In genomic region chr1:186347413-186348147, GRCm38 (mm10) we compare ENCODE assay signal across 12 mouse cellular contexts.
DNase-seq lines count a peak whose midpoint lies in the region; ATAC-seq and TF ChIP-seq lines count a peak whose summit lies in the region.
"Had no signal": no experiment of that assay in that cellular context is flagged by ENCODE, and none has a peak within 500 bp of the region (broad histone marks: within the 10 kb centered on the region; RNA-seq: fewer than 3 reads in every experiment).

No protein-coding gene starts in this region.

- no peaks in the 10 kb centered on the region for H3K4me1 ChIP-seq in lung, postnatal 0 days (ENCODE audit: insufficient read depth, low read depth, low read length)
- H3K4me1 ChIP-seq in heart, embryonic 16.5 days (ENCODE audit: control insufficient read depth, insufficient read depth, low read length) = peaks cover 4% of the 10 kb centered on the region
- peaks cover 14% of the 10 kb centered on the region for H3K4me1 ChIP-seq in kidney, embryonic 15.5 days
- H3K4me1 ChIP-seq in midbrain, embryonic 14.5 days (ENCODE audit: control insufficient read depth, insufficient read depth, low read length) = no peaks in the 10 kb centered on the region
- H3K4me1 ChIP-seq: forebrain, embryonic 12.5 days had no signal

- ATAC-seq in lung, postnatal 0 days = peak; percentile 35
- peak; percentile 85 for ATAC-seq in heart, embryonic 16.5 days (replicated peaks; ENCODE audit: extremely low read depth, insufficient read depth, low FRiP score)
- ATAC-seq in kidney, embryonic 15.5 days (replicated peaks; ENCODE audit: low FRiP score) = peak; percentile 78
- ATAC-seq in midbrain, embryonic 14.5 days (ENCODE audit: low FRiP score, low TSS enrichment) = no peak
- no peak for ATAC-seq in monocyte, adult 5-6 weeks (replicated peaks; ENCODE audit: insufficient number of reproducible peaks, low FRiP score, low TSS enrichment, poor library complexity, severe bottlenecking)

- H3K27ac ChIP-seq in lung, postnatal 0 days (ENCODE audit: low read length) = no peak overlapping the region
- peak overlapping the region; percentile 66; the same call in 1 of the 2 replicates for H3K27ac ChIP-seq in heart, embryonic 16.5 days (ENCODE audit: low read length)
- H3K27ac ChIP-seq in kidney, embryonic 15.5 days = no peak overlapping the region
- H3K27ac ChIP-seq in midbrain, embryonic 14.5 days (replicated peaks; ENCODE audit: low read depth, low read length) = no peak overlapping the region
- H3K27ac ChIP-seq: forebrain, embryonic 12.5 days; hindbrain, embryonic 14.5 days; limb, embryonic 15.5 days had no signal

- WGBS in lung, postnatal 0 days = 44% methylated on average over 14 of the region's 14 CpGs
- 43% methylated on average over 14 of the region's 14 CpGs for WGBS in heart, embryonic 16.5 days
- WGBS in kidney, embryonic 15.5 days = 40% methylated on average over 14 of the region's 14 CpGs
- WGBS in midbrain, embryonic 14.5 days = 85% methylated on average over 14 of the region's 14 CpGs

- TF ChIP-seq CTCF in lung, postnatal 0 days (IDR thresholded peaks at IDR 0.05) = no peak

- no peaks in the 10 kb centered on the region for H3K36me3 ChIP-seq in lung, postnatal 0 days (ENCODE audit: insufficient read depth, low read length)
- no peaks in the 10 kb centered on the region; the same call in 1 of the 2 replicates for H3K36me3 ChIP-seq in heart, embryonic 16.5 days (ENCODE audit: control insufficient read depth, insufficient read depth)
- no peaks in the 10 kb centered on the region for H3K36me3 ChIP-seq in kidney, embryonic 15.5 days
- H3K36me3 ChIP-seq in midbrain, embryonic 14.5 days (ENCODE audit: control insufficient read depth, insufficient read depth, low read length) = no peaks in the 10 kb centered on the region
- H3K36me3 ChIP-seq: forebrain, embryonic 12.5 days; limb, embryonic 15.5 days had no signal

- DNase-seq in lung, postnatal 0 days (ENCODE audit: low spot score) = peak; percentile 30
- no peak for DNase-seq in lung, postnatal 25 days (ENCODE audit: low spot score)
- DNase-seq in skeletal muscle tissue, adult 2 months (ENCODE audit: low read depth, low spot score) = peak; percentile 21
- DNase-seq in midbrain, embryonic 14.5 days = no peak
- DNase-seq: cerebellum, adult 8-10 months; gastrocnemius, postnatal 14 days had no signal

- no peak overlapping the region for H3K4me2 ChIP-seq in lung, postnatal 0 days (replicated peaks; ENCODE audit: low read depth, low read length)
- H3K4me2 ChIP-seq in heart, embryonic 16.5 days (ENCODE audit: low read depth, low read length) = peak overlapping the region; percentile 1; the same call in 1 of the 2 replicates
- 0 out of 2 replicates have a peak overlapping the region, but pooled peaks have one; percentile 12 for H3K4me2 ChIP-seq in kidney, embryonic 15.5 days
- no peak overlapping the region for H3K4me2 ChIP-seq in midbrain, embryonic 14.5 days (ENCODE audit: low read length)
- H3K4me2 ChIP-seq: forebrain, embryonic 12.5 days; hindbrain, embryonic 14.5 days; limb, embryonic 15.5 days had no signal

- no peak overlapping the region for H3K4me3 ChIP-seq in lung, postnatal 0 days (ENCODE audit: low read depth, low read length)
- no peak overlapping the region for H3K4me3 ChIP-seq in heart, embryonic 16.5 days (ENCODE audit: low read length)
- no peak overlapping the region for H3K4me3 ChIP-seq in kidney, embryonic 15.5 days (replicated peaks)
- H3K4me3 ChIP-seq in midbrain, embryonic 14.5 days (replicated peaks; ENCODE audit: low read depth, low read length) = no peak overlapping the region
- H3K4me3 ChIP-seq: forebrain, embryonic 12.5 days; limb, embryonic 15.5 days had no signal

- no peak overlapping the region for H3K9ac ChIP-seq in lung, postnatal 0 days (replicated peaks; ENCODE audit: low read depth)
- no peak overlapping the region for H3K9ac ChIP-seq in heart, embryonic 16.5 days (ENCODE audit: low read length)
- no peak overlapping the region for H3K9ac ChIP-seq in kidney, embryonic 15.5 days
- no peak overlapping the region for H3K9ac ChIP-seq in midbrain, embryonic 14.5 days (replicated peaks; ENCODE audit: low read length)
- H3K9ac ChIP-seq: forebrain, embryonic 12.5 days; hindbrain, embryonic 14.5 days; limb, embryonic 15.5 days had no signal

- no peaks in the 10 kb centered on the region for H3K9me3 ChIP-seq in lung, postnatal 0 days (ENCODE audit: low read length)
- 0 out of 2 replicates have a peak, but pooled peaks cover under 1% of the 10 kb centered on the region for H3K9me3 ChIP-seq in heart, embryonic 16.5 days (replicated peaks; ENCODE audit: control insufficient read depth, low read length)
- H3K9me3 ChIP-seq in kidney, embryonic 15.5 days (replicated peaks) = no peaks in the 10 kb centered on the region
- H3K9me3 ChIP-seq in midbrain, embryonic 14.5 days (ENCODE audit: control insufficient read depth, low read length) = no peaks in the 10 kb centered on the region
- H3K9me3 ChIP-seq: forebrain, embryonic 12.5 days; limb, embryonic 15.5 days had no signal

- TF ChIP-seq EP300 in lung, postnatal 0 days (IDR thresholded peaks at IDR 0.05) = no peak

- H3K27me3 ChIP-seq in lung, postnatal 0 days (replicated peaks; ENCODE audit: insufficient read depth, low read length) = no peaks in the 10 kb centered on the region
- no peaks in the 10 kb centered on the region for H3K27me3 ChIP-seq in heart, embryonic 16.5 days (ENCODE audit: control insufficient read depth, insufficient read depth, low read length)
- H3K27me3 ChIP-seq in kidney, embryonic 15.5 days = no peaks in the 10 kb centered on the region
- no peaks in the 10 kb centered on the region for H3K27me3 ChIP-seq in midbrain, embryonic 14.5 days (ENCODE audit: control insufficient read depth, insufficient read depth, low read length)
- H3K27me3 ChIP-seq: forebrain, embryonic 12.5 days; limb, embryonic 15.5 days had no signal

Comparison
In these comparisons a context has a peak if more than half of its experiments do, and no peak if none do; other contexts are left out.
1. DNase-seq: peak in lung, postnatal 0 days (single experiment) and skeletal muscle tissue, adult 2 months (single experiment); none in lung, postnatal 25 days (single experiment) and midbrain, embryonic 14.5 days (single experiment).
2. ATAC-seq: peak in lung, postnatal 0 days (single experiment), heart, embryonic 16.5 days (single experiment) and kidney, embryonic 15.5 days (single experiment); none in midbrain, embryonic 14.5 days (single experiment) and monocyte, adult 5-6 weeks (single experiment).
3. H3K4me2 ChIP-seq: peak in heart, embryonic 16.5 days (single experiment) and kidney, embryonic 15.5 days (single experiment); none in lung, postnatal 0 days (single experiment) and midbrain, embryonic 14.5 days (single experiment).